ENCODE assay signal across 35 mouse cellular contexts in genomic region chr11:71591014-71591413, GRCm38 (mm10).
"Had no signal": no experiment of that assay in that cellular context is flagged by ENCODE, and none has a peak within 500 bp of the region (broad histone marks: within the 10 kb centered on the region; RNA-seq: fewer than 3 reads in every experiment).

No protein-coding gene starts in this region.

- H3K27ac ChIP-seq: heart, embryonic 13.5 days; heart, embryonic 15.5 days; hindbrain, embryonic 10.5 days; hindbrain, embryonic 12.5 days; hindbrain, embryonic 13.5 days; hindbrain, embryonic 14.5 days; hindbrain, embryonic 15.5 days; hindbrain, postnatal 0 days; intestine, embryonic 15.5 days; kidney, embryonic 15.5 days; kidney, postnatal 0 days; layer of hippocampus, adult 2 months; left cerebral cortex, adult 2 months had no signal

- H3K27me3 ChIP-seq: heart, embryonic 12.5 days; heart, embryonic 13.5 days; heart, embryonic 15.5 days; hindbrain, embryonic 12.5 days; hindbrain, embryonic 13.5 days; hindbrain, embryonic 15.5 days; intestine, embryonic 15.5 days; kidney, embryonic 15.5 days had no signal

- H3K9me3 ChIP-seq: heart, embryonic 12.5 days; heart, embryonic 13.5 days; heart, embryonic 15.5 days; hindbrain, embryonic 10.5 days; hindbrain, embryonic 12.5 days; hindbrain, embryonic 13.5 days; hindbrain, embryonic 15.5 days; intestine, embryonic 15.5 days; kidney, embryonic 15.5 days had no signal

- H3K4me2 ChIP-seq: heart, embryonic 11.5 days; heart, embryonic 12.5 days; heart, embryonic 13.5 days; heart, embryonic 15.5 days; hindbrain, embryonic 12.5 days; hindbrain, embryonic 13.5 days; hindbrain, embryonic 14.5 days; hindbrain, embryonic 15.5 days; intestine, embryonic 15.5 days; kidney, embryonic 15.5 days had no signal

- ATAC-seq: hindbrain, embryonic 16.5 days; hindbrain, postnatal 0 days; inflammation-experienced regulatory T-cells, adult 6 months; intestine, embryonic 15.5 days; intestine, embryonic 16.5 days; intestine, postnatal 0 days had no signal

- H3K9ac ChIP-seq: heart, embryonic 12.5 days; heart, embryonic 13.5 days; heart, embryonic 15.5 days; hindbrain, embryonic 12.5 days; hindbrain, embryonic 13.5 days; hindbrain, embryonic 14.5 days; hindbrain, embryonic 15.5 days; intestine, embryonic 15.5 days; kidney, embryonic 15.5 days had no signal

- H3K4me1 ChIP-seq: heart, embryonic 12.5 days; heart, embryonic 13.5 days; heart, embryonic 15.5 days; hindbrain, embryonic 12.5 days; intestine, embryonic 15.5 days; kidney, embryonic 15.5 days had no signal

- DNase-seq: heart, postnatal 10 days; heart, postnatal 14 days; heart, postnatal 36 days; heart, postnatal 4 days; kidney, adult 11 months; kidney, adult 18-20 months; kidney, adult 2 months; kidney, adult 8-10 months; kidney, adult 9 months; kidney, postnatal 10 days; kidney, postnatal 14 days; kidney, postnatal 25 days; kidney, postnatal 36 days; kidney, postnatal 4 days; layer of hippocampus, adult 9-11 months; layer of hippocampus, postnatal 36 days had no signal

- H3K36me3 ChIP-seq: heart, embryonic 12.5 days; heart, embryonic 13.5 days; heart, embryonic 15.5 days; hindbrain, embryonic 10.5 days; hindbrain, embryonic 12.5 days; hindbrain, embryonic 13.5 days; hindbrain, embryonic 15.5 days; intestine, embryonic 15.5 days; kidney, embryonic 15.5 days had no signal

- H3K4me3 ChIP-seq: heart, embryonic 12.5 days; heart, embryonic 13.5 days; heart, embryonic 15.5 days; hindbrain, embryonic 10.5 days; hindbrain, embryonic 12.5 days; hindbrain, embryonic 13.5 days; hindbrain, embryonic 15.5 days; intestine, embryonic 15.5 days; kidney, embryonic 15.5 days; layer of hippocampus, adult 2 months; left cerebral cortex, adult 2 months had no signal
